Mouse (Mus musculus) forebrain, embryonic 11.5 days (tissue): ENCODE measurements around the gene D1Pas1. TPM values are rescaled to one million over a fixed set of nuclear protein-coding genes. Genes with fewer than 3 reads are reported as not detected.

Experiments
- ATAC-seq: fragments of 200-750 bp; cut with Nextera tagmentation; replicated peaks from 2 replicates; pipeline ENCODE4 v1.8.0; 2017; ENCODE audit warnings: moderate TSS enrichment; ENCODE audit not compliant: low FRiP score
- DNase-seq: peaks from one replicate; pipeline ENCODE4 v3.0.0-alpha.2; 2017; ENCODE audit warnings: low spot score
- H3K27ac ChIP-seq: fragments of 300-500 bp; sonication (generic); 2 replicates; pipeline ENCODE4 v1.5.1; 2014; ENCODE audit warnings: low read depth, low read length
- H3K27me3 ChIP-seq: fragments of 300-500 bp; sonication (generic); 2 replicates; pipeline ENCODE4 v1.6.1; 2014; ENCODE audit warnings: mild to moderate bottlenecking, low read length, mixed read lengths; ENCODE audit not compliant: control insufficient read depth, insufficient read depth
- H3K36me3 ChIP-seq: fragments of 300-500 bp; sonication (generic); 2 replicates; pipeline ENCODE4 v1.6.1; 2014; ENCODE audit warnings: mild to moderate bottlenecking, low read length, moderate library complexity, mixed read lengths; ENCODE audit not compliant: control insufficient read depth, insufficient read depth
- H3K4me1 ChIP-seq: fragments of 300-500 bp; sonication (generic); replicated peaks from 2 replicates; pipeline ENCODE4 v1.6.1; 2014; ENCODE audit warnings: low read length, mixed read lengths; ENCODE audit not compliant: control insufficient read depth, insufficient read depth
- H3K4me2 ChIP-seq: fragments of 300-500 bp; sonication (generic); 2 replicates; pipeline ENCODE4 v1.6.1; 2014; ENCODE audit warnings: low read depth, mild to moderate bottlenecking, low read length, moderate library complexity, mixed read lengths; ENCODE audit not compliant: severe bottlenecking
- H3K4me3 ChIP-seq: fragments of 300-500 bp; sonication (generic); 2 replicates; pipeline ENCODE4 v1.5.1; 2014; ENCODE audit warnings: low read depth, low read length
- H3K9ac ChIP-seq: fragments of 300-500 bp; sonication (generic); 2 replicates; pipeline ENCODE4 v1.6.1; 2014; ENCODE audit warnings: low read length
- H3K9me3 ChIP-seq: fragments of 300-500 bp; sonication (generic); 2 replicates; pipeline ENCODE4 v1.6.1; 2016; ENCODE audit warnings: low read length, mixed read lengths; ENCODE audit not compliant: control insufficient read depth
- WGBS: fragments of 180-500 bp; shearing (Covaris S2); extraction: QIAGEN DNeasy Blood & Tissue Kit; methylation state at CpG from one replicate; pipeline ENCODE4 v1.1.7; 2014; 5-methylcytosine and 5-hydroxymethylcytosine counted together
- polyA plus RNA-seq: library from polyadenylated mRNA; unstranded; fragments of >200 nt; fragmentation: Nextera tagmentation; extraction: Ambion mirVana; gene quantifications from 2 replicates; pipeline ENCODE4 v1.2.1, GENCODE M21; 2014

D1Pas1 gene
- polyA plus RNA-seq, 1 experiment from 2014 or later, result not detected

DNA sequence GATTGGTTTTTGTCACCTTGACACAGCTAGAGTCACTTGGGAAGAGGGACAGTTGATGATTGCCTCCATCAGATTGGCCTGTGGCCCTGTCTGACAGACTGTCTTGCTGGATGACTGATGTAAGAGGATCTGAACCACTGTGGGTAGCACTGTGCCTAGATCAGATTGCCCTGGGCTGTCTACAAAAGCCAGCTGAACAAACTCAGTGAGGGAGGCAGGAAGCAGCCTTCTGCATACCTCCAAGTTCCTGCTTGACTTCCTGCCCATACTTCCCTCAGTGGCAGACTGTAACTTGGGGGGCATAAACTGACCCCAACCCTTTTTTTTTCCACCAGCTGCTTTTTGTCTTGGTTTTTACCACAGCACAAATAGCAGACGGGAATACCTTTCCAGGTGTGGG, 48.5 kb downstream of the D1Pas1 start:
- no peaks in the 10 kb centered on the region for H3K27me3 ChIP-seq
- H3K9me3 ChIP-seq, result no peaks in the 10 kb centered on the region
- no peak for DNase-seq
- H3K27ac ChIP-seq, result no peak overlapping the region
- no peak for ATAC-seq
- no peak overlapping the region for H3K4me3 ChIP-seq
- H3K9ac ChIP-seq, result no peak overlapping the region
- H3K4me1 ChIP-seq, result no peaks in the 10 kb centered on the region
- H3K4me2 ChIP-seq, result no peak overlapping the region
- WGBS, result 91% methylated on average over 1 of the region's 1 CpGs
- H3K36me3 ChIP-seq, result no peaks in the 10 kb centered on the region

DNA sequence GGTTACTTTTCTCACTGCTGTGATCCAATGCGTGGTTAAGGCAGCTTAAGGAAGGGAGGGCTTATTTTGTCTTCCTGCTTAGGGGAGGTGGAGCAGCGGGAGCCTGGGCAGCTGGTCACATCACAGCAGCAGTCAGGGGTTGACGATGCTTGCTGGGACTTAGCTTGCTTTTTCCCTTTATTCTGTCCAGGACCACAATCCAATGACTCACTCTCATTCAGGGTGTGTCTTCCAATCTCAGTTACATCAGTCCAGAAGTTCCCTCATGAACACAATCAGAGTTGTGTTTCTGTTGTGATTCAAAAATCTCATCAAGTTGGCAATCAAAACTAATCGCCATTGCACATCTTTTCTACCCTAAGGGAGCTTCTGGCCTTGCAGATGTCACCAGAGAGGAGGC, 48.9 kb downstream of the D1Pas1 start:
- H3K9me3 ChIP-seq, result no peaks in the 10 kb centered on the region
- no peak overlapping the region for H3K9ac ChIP-seq
- no peak overlapping the region for H3K4me3 ChIP-seq
- DNase-seq (no peak), ATAC-seq (no peak)
- no peak overlapping the region for H3K4me2 ChIP-seq
- WGBS, result 56% methylated on average over 4 of the region's 4 CpGs
- no peaks in the 10 kb centered on the region for H3K4me1 ChIP-seq
- H3K36me3 ChIP-seq, result no peaks in the 10 kb centered on the region
- no peak overlapping the region for H3K27ac ChIP-seq
- no peaks in the 10 kb centered on the region for H3K27me3 ChIP-seq

GRCm38 (mm10) chr1:187020011-187020410, 52.8 kb downstream of the D1Pas1 start:
- H3K9ac ChIP-seq, result no peak overlapping the region
- ATAC-seq, result no peak
- no peaks in the 10 kb centered on the region for H3K4me1 ChIP-seq
- no peak overlapping the region for H3K4me3 ChIP-seq
- H3K4me2 ChIP-seq, result no peak overlapping the region
- no peak for DNase-seq
- no peaks in the 10 kb centered on the region for H3K36me3 ChIP-seq
- no peak overlapping the region for H3K27ac ChIP-seq
- no peaks in the 10 kb centered on the region for H3K27me3 ChIP-seq
- H3K9me3 ChIP-seq, result no peaks in the 10 kb centered on the region
- WGBS, result 87% methylated on average over 7 of the region's 7 CpGs

Other genes with a start within 250 kb of the D1Pas1 start
- 64.5 and 69.4 TPM in 2 replicates for gene Rrp15, start 218.1 kb upstream of the D1Pas1 start, polyA plus RNA-seq
- 1.7 and 2.0 TPM in 2 replicates for gene Spata17, start 248.0 kb downstream of the D1Pas1 start, polyA plus RNA-seq
- 27.2 and 30.8 TPM in 2 replicates for gene Gpatch2, start 248.1 kb downstream of the D1Pas1 start, polyA plus RNA-seq